Mouse (Mus musculus): Measurements from ENCODE around the gene Coq2.

Coq2 gene

DNA sequence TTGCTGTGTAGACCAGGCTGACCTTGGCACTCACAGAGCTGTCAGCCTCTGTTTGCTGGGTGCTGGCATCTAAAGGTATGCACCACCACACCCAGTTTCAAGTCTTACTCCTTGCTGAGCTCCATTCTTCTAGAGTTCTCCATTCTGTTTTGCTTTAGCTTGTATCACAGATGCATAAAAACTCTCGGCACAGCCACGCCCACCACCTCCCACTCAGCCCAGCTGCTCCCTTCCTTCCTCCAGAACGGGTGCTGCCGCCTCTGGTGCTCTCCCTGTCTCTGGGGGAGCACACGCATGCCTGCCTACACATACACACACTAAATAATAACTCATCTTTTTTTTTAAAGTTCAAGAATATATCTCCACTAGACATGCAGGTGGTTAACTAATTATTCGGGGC lies 16.5 kb downstream of the Coq2 start:
- no peak for DNase-seq (ENCODE audit: low spot score in 2 of 2)

DNA sequence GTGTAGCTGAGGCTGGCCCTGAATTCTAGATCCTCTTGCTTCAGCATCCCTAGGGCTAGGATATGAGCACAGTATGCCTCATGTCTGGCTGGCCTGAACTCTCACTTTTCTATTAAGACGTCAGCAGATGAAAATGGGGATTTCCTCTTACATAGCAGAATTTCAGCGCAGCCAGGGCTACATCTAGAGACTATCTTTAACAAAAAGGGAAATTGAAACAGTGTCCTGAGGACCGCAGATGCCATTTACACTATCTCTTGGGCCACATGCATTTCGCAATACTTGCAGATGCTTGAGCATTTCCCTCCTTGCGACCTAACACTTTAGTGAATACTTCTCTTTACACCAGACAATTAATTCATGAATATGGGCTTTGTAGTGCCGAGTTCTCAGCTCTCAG lies 18.6 kb downstream of the Coq2 start:
- no peak for DNase-seq (ENCODE audit: low spot score in 2 of 2)

DNA sequence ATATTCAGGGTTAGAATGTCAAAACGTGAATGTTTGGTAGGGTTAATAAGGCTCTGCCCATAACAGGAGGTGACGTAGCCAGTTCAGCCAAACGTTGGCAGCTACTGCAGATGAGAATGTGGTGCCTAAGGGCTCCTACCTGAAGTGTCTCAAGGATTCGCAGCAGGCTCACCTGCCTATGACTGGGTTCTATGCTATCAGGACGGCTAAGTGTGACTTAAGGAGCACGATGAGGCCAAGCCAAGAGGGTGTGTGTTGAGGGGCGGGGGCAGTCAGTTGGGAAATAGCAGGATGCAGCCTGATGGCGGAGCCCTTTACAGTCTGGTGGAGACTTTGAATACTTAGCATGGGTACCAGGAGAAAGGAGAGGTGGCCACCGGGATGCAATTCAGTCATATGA lies 22.6 kb downstream of the Coq2 start:
- no peak for DNase-seq (ENCODE audit: low spot score in 2 of 2)

DNA sequence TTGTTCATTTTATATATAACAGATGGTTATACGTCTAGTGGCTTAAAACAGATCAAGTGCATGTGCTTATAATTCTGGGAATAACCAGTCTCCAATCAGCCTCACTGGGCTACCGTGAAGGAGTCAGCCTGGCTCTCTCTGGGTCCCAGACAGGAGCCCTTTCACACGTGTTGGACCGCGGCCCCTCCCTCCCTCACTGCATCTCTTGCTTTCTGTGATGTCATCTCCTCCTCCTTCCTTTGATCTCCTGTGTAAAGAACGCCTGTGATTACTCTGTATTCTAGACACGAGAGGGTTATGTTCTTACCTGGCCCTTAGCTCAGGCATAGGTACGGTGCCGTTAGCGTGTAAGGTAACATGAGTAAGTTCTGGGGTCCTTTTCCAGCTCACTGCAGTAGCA lies 23.5 kb downstream of the Coq2 start:
- no peak for DNase-seq (ENCODE audit: low spot score in 2 of 2)

DNA sequence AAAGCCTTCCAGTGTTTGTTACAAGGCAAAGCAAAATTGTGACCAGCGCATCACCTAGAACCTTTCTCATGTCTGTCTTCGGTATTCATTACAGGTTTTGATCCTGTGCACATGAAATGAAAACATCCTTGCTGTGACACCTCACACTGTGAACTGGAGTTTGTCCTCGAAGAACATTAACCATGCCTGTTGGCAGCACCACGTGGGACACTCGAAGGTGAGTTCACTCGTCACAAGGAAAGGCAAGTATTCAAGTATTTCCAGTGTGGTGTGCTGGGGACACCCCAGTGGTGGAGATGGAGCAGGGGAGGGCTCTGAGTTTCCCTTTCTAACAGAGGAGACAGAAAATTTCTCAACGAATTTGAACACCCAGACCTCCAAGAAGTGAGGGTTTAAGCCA lies 24.0 kb downstream of the Coq2 start:
- no peak for DNase-seq (ENCODE audit: low spot score in 2 of 2)

DNA sequence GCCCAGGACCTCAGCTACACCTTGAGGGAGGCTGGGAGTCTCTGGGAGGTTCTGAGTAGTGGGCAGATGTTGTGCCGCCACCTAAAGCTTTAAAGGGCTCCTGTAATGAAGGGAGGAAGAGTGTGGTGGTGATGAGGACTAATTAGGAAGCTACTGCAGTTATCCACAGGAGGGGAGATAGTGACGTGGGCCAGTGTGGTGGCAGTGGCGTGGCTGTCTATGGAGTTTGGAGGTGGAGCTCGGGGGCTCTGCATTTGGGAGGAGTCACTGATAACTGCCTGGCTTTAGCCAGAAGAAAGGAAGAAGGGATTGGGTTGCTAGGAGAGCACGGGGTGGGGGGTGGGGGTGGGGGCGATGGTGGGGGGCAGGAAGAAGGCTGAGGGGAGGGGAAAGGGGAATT lies 26.4 kb downstream of the Coq2 start:
- DNase-seq (ENCODE audit: low spot score in 2 of 2), result no peak

DNA sequence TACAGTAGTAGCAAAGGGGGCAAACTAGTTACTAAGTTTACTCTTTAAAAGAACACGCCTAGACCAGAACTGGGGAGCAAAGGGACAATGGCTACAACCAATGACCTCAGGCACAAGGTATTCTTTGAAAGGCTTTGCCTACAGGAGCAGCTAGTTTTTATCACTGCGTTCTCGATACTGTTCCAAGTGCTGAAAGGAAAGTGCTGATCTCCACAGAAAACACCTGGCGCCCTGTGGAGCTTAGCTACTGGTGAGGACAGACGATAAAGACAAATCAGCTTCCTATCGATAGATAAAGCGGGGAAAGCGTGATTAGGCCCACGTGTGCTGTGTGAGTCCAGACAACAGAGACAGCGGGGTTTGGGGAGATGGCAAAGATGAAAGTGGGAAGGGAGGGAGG lies 26.9 kb downstream of the Coq2 start:
- no peak for DNase-seq (ENCODE audit: low spot score in 2 of 2)

DNA sequence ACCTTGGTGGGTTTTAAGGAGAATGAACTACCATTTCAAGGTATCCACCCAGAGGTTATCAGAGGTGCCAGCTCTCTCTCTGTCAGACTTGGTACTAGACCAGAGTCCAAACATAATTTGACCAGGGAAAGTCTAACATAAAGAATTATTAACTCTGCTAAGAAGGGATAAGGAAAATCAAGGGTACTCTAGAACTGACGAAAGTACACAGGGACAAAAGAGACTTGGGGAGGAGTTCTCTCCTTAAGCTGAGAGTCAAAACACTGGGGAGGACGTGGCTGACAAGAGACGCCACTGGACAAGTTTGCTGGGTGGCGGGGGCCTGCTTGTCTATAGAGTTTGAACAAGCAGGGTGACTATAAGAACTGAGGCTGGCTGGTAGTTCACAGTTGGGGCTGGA lies 28.4 kb downstream of the Coq2 start:
- DNase-seq (ENCODE audit: low spot score in 2 of 2), result no peak

DNA sequence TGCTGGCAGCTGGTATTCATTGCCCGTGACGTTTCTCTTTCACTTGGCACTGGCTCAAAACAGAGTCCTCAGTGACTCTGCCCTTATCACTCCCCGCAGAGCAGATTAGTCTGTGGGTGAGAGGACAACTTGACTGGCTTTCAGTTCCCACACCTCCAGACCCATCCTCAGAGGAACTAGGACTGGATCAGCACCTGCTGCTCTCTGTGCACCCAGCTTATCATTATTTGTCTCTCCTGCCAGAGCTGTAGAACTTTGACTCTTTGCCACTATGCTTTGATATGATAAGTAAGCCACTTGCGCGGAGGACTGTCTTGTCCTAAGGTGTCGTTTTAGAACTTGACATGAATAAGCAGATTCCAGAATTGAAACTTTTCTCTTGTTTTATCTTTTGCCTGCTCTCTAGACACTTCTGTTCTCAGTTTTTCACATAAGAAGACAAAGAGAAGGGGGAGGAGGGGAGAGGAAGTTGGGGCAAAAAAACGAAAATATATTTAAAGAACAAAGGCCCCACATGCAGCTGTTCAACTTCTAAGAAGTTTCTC lies 30.9 kb downstream of the Coq2 start:
- DNase-seq (ENCODE audit: low spot score in 2 of 2), result no peak

DNA sequence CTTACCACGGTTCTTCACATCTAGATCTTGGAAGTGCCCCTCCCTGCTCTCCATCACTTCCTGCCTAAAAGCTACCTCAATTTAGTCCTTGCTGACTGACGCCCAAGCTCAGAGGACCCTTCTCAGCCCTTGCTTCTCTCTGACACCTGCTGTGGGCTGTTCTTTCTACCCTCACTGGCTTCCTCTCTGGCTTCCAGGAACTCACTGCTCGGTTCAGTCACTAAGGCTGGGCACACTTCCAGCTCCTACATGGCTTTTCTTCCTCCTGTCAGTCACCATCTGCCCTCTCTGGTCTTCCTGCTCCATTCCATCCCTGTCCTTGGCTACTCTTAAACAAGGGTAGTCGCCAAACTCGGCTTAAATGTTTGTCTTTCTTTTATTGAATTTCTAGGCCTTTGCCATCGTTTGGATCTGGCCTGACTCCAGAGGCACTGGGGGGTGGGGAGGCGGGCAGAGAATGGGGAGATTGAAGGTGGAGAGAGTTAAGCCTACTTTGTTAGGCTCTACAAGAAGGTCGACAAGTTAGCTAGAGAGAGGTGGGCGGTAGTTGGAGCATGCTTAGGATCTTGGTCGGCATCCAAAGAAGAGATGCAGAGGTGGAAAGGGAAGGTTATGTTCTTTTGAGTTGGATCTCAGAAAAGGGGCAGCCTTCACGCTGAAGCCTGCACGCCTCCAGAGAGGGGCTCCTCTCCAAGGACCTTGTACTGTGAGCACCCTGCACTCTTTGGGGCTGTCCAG lies 31.5 kb downstream of the Coq2 start:
- DNase-seq (ENCODE audit: low spot score in 2 of 2), result no peak

DNA sequence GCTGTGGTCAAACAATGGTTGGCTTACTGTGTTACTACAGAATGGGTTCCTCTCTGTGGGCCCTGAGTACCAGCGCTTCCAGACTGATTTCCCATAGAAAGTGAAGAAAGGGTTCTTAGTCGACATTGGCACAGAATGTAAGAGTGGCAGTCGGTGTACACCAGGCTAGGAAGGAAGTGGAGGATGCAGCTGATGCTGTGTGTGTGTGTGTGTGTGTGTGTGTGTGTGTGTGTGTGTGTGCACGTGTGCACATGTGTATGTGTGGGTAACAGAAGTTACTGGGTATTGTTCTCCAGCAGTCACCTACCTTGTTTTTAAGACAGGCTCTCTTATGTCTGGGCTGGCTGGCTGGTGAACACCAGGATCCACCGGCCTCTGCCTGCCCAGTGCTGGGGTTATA lies 32.6 kb downstream of the Coq2 start:
- DNase-seq (ENCODE audit: low spot score in 2 of 2), result no peak

DNA sequence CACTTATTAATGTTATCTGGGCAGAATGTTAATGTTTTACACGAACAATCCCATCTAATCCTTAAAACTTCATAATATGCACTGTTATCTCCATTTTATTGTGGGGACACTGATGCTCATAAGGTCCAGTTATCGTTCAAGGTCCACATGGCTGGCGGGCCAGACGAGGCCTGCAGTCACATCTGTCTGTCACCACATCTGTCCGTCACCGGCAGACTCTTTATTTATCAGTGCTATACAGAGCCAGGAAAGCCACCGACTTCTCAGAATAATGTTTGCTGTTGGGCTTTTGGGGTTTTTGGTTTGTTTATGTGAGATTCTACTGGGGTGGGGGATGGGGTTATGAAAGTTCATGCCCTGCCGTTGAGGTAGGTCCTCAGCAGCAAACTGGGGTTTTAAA lies 36.5 kb downstream of the Coq2 start:
- DNase-seq (ENCODE audit: low spot score in 2 of 2), result no peak

DNA sequence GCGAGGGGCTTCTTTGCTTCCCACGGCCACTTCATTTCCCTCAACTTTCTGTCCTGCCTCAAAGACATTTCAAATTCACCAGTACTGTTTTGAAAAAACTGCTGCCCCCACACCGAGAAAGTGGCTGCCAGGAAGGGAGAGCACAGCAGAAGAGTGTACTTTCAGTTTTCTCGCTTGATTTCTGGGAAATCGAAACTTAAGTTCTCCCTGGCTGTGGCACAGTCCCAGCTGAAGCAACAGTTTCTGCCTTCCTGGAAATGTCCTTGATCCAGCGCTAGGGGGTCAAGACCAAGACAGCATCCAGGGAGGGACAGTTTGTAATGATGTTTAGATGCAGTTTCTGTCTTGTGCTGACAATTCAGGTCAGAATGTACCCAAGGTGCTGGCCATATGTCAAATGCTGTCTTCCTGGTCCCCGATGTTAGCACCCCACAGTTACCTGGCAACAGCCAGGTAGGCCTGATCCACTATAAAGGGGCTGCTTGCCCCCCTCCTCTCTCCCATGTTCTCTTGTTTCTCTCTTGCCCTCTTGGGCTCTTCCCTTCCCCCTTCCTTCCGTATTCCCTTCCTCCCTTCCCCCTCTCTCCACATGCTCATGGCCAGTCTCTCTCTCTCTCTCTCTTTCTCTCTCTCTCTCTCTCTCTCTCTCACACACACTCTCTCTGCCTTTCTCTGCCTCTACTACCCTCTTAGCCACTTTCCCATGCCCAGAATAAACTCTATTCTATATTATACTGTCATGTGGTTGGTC lies 38.0 kb downstream of the Coq2 start:
- no peak for DNase-seq (ENCODE audit: low spot score in 2 of 2)

DNA sequence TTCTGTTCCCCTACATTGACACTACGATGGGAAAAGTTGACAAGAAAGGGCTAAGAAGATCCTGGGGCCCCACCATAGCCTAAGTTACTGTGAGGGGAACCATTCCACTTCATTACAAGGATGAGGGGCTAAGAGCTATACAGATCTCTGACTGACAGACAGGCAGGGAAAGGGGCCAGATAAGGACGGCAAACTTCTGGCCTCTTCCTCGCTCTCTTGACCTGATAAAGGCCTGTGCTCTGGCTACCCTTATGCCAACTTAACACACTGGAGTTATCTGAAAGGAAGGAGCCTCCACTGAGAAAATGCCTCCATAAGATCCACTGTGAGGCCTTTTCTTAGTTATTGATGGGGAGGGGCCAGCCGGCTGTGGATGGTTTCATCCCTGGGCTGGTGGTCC lies 39.0 kb downstream of the Coq2 start:
- DNase-seq (ENCODE audit: low spot score in 2 of 2), result no peak

DNA sequence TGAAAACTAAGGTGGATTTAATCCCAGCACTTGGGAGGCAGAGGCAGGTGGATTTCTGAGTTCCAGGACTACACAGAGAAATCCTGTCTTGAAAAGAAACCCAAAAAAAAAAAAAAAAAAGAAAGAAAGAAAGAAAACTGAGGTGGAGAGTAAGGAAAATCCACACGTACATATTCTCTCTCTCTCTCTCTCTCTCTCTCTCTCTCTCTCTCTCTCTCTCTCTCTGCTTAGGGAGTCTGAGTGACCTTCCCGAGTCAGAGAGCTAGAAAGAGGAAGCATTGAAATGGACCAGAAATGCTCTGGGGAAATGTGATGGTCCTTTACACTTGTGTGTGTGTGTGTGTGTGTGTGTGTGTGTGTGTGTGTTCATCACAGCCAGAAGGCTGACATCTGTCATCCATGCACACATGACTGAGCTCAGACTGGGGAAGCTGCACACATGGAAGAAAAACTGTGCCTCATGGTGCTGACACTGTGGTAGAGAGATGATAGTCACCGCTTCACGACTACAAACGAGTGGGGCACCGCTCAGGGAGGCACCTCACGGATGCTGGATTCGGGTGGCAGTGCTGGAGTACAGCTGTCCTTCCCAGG lies 40.0 kb downstream of the Coq2 start:
- no peak for DNase-seq (ENCODE audit: low spot score in 2 of 2)

DNA sequence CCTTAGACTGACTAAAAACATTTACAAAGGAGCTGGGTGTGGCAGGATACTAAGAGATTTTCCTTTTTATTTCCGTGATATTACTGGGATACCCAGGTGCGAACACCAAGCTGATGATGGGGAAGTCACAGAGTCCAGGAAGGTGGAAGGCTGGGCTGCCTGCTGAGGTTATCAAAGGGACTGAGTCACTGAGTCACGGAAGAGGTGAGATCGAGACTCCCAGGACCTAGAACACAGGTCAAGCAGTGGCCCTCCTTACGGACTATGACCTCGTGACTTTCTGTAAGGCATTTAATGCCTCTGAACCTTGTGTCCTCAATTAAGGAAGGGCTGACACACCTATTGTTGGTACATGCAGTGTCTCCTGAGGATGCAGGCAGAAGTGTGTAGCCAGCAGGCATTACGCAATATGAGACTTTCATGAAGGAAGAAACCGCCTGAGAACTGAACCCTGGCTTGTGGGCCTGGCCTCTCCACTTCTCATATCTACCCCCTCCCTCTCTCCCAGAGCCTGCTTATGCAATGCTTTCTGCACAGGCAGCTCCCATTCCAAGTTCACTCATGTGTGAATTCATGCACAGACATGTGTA lies 42.3 kb downstream of the Coq2 start:
- no peak for DNase-seq (ENCODE audit: low spot score in 2 of 2)

DNA sequence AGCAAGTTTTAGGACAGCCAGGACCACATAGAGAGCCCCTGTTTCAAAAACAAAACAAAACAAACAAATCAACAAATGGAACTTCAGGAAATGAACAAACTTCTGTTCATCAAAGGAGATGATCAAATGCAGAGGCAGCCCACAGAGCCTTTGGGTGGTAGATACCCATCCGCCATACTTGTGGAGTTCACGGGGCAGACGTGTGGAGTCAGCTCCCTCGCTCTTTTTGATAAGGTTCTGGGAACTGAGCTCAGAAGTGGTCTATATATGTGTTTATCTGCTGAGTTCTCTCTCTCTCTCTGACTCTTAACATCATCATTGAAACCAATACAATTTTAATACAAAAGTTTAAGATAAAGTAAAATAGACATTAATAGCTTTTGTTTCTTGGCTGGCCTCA lies 46.1 kb downstream of the Coq2 start:
- no peak for DNase-seq (ENCODE audit: low spot score in 2 of 2)

DNA sequence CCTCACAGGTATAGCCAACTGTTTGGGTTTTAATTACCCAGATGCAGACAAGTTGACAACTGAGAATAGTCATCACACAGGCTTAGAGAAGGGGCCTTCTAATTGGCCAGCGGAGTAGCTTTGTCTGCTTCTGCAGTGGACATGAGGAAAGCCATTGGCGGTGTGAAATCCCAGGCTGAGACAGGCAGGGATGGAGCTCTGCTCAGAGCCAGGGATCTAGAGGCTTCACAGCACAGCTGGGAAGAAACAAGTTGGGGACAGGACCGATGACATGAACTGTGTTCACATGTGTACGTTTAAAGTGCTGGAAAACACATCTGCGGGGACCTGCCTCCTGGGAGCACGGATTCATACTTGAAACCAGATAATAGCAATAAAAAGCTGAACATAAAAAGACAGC lies 48.4 kb downstream of the Coq2 start:
- DNase-seq (ENCODE audit: low spot score in 2 of 2), result no peak

DNA sequence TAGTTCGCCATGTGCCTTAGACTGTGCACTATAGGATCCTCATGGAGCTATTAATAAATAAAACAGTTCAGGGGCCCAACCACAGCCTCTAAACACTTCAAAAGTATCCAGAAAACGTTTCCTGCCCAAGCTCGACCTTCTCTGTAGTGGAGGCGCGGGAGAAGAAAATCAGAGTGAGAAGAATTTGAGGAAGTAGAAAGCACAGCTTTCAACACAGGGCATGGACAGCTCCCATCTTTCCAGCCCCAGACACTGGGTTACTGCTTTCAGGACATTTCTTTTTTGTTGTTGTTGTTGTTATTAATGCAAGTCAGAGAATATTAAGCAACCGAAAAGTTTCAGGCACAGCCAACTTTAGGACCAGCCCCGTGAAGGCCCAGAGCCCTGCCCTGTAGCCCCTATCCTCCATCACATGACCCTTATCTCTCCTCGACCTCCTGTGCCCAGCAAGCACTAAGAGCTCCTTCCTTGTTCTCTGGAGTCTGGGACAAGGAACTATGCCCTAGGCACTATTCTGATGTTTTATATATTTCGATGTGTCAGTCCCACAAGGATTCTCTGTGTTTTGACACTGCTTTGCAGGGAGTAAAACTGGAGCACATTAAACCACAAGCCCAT lies 50.1 kb downstream of the Coq2 start:
- no peak for DNase-seq (ENCODE audit: low spot score in 2 of 2)

DNA sequence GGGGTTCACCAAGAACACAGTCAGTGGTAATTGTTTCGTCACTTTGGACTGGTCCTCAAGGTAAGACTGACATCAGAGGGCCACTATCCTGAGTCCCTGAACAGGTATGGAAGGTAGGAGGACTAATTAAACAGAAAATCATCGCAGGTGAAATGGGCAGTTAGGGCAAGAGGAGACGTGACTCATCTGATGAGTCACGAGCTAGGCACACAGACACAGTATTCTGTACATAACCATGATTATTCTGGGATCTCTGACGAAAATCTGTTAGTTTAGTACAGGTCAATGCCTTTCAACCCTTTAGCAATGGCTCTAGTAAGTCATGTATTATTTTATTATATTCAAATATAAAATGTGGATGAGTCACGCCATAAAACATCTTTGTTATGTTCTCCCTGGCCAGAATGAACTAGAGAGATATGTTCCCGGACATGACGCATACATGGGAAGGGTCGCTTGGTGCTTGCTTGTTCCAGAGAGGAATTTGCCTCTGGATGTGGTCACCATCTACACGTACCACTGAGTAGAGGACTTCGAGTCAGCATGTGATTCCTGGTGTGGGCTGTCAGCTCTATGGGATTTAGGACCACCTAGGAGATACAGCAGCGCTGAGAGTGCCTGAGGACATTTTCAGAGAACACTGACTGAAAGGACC lies 52.3 kb downstream of the Coq2 start:
- no peak for DNase-seq (ENCODE audit: low spot score in 2 of 2)

DNA sequence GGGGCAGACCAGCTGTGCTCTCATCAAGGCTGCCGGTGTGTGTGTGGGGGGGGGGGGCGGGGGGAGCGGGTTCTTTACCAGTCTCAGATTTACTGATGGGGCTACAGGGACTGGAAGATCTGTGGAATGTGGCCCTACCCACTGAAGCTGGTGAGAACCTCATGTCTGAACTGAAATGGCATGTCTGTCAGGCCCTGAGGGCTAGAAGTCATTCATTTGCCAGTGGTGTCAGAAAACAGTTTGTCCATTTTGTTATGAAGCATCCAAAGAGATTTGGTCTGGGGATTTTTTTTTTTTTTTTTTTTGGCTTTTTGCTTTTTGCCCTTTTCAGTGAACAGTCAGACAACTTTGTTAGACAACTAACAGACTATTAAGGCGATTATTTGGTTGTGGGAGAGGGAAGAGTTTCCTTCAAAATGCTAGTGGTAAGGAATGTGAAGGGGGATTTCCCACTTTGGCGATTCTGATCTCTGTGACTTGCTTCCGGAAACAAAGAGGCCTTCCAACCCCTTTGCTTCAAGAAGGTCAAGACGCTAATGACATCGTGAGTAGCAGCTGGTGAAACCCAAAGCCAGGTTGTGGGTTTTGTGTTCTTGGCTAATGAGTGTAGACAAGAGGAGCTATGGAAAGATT lies 52.9 kb downstream of the Coq2 start:
- DNase-seq (ENCODE audit: low spot score in 2 of 2), result no peak
